Mouse (Mus musculus) natural killer cell, adult 2 months (primary cell): ENCODE data around the gene Fbxo46.

ENCODE experiments used
- DNase-seq, 2 experiments: peaks; one replicate each; pipeline ENCODE4 v3.0.0; 2022; ENCODE audit warnings: low spot score in 2 of 2

Gene Fbxo46

GRCm38 (mm10) chr7:19093174-19093521 lies 26.5 kb upstream of the Fbxo46 start:
- peak; percentile 77 to 87 for DNase-seq

- peak; percentile 65 to 79 for DNase-seq
Measured at GRCm38 (mm10) chr7:19093537-19094385, 25.9 kb upstream of the Fbxo46 start.

- no peak for DNase-seq
Measured at GRCm38 (mm10) chr7:19094471-19094825, 25.2 kb upstream of the Fbxo46 start, which contains the start of gene Six5. Gene Six5 (plus strand): TSS chr7:19094594.

- DNase-seq, result no peak
Measured at GRCm38 (mm10) chr7:19094826-19095750, 24.6 kb upstream of the Fbxo46 start.

- no peak for DNase-seq
Measured at GRCm38 (mm10) chr7:19095751-19096110, 23.9 kb upstream of the Fbxo46 start.

- no peak for DNase-seq
Measured at GRCm38 (mm10) chr7:19096421-19096976, 23.2 kb upstream of the Fbxo46 start.

GRCm38 (mm10) chr7:19097217-19097616 lies 22.4 kb upstream of the Fbxo46 start:
- DNase-seq, result no peak

- DNase-seq, result no peak
Measured at GRCm38 (mm10) chr7:19097863-19098262, 21.8 kb upstream of the Fbxo46 start.

GRCm38 (mm10) chr7:19098811-19099210 lies 20.8 kb upstream of the Fbxo46 start:
- no peak for DNase-seq

- no peak for DNase-seq
Measured at GRCm38 (mm10) chr7:19100290-19100689, 19.4 kb upstream of the Fbxo46 start.

- DNase-seq, result no peak
Measured at GRCm38 (mm10) chr7:19103741-19104140, 15.9 kb upstream of the Fbxo46 start.

- no peak for DNase-seq
Measured at GRCm38 (mm10) chr7:19104486-19104885, 15.2 kb upstream of the Fbxo46 start.

GRCm38 (mm10) chr7:19107436-19107835 lies 12.2 kb upstream of the Fbxo46 start:
- no peak for DNase-seq

GRCm38 (mm10) chr7:19109565-19109964 lies 10.1 kb upstream of the Fbxo46 start:
- no peak for DNase-seq

- no peak for DNase-seq
Measured at GRCm38 (mm10) chr7:19118028-19118771, 1.5 kb upstream of the Fbxo46 start, which contains the start of gene Gm4969. Gene Gm4969 (minus strand): TSS chr7:19118368.

- no peak for DNase-seq
Measured at GRCm38 (mm10) chr7:19119083-19119482, 576 bp upstream of the Fbxo46 start.

GRCm38 (mm10) chr7:19121686-19122085 lies 2.0 kb downstream of the Fbxo46 start:
- no peak for DNase-seq

- DNase-seq, result no peak
Measured at GRCm38 (mm10) chr7:19124713-19125112, 5.1 kb downstream of the Fbxo46 start.

- no peak for DNase-seq
Measured at GRCm38 (mm10) chr7:19127744-19128143, 8.1 kb downstream of the Fbxo46 start.

- DNase-seq, result no peak
Measured at GRCm38 (mm10) chr7:19129396-19129795, 9.7 kb downstream of the Fbxo46 start.

GRCm38 (mm10) chr7:19130657-19131056 lies 11.0 kb downstream of the Fbxo46 start:
- peak in 1 of 2 experiments; percentile 19 for DNase-seq
